ENCODE assay signal across 24 mouse cellular contexts in the genomic region with DNA sequence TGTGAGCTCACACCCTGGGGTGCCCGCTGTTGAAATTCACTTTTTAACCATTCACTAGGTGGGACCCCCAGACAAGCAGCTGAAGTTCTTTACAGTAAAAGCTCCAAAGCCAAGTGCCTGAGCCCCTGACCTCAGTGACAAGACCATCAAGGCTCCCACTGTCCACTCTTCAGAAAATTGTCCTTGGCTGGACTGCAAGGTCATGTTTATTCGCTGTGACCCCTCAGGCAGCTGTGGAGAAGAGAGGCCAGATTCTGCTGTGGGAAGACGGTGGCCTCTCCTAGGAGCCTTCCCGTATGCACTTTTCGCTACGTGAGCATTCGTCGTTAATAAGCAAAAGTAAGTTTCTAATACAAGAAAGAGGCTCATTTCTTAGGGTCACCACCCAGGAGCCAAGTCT.
DNase-seq lines count a peak whose midpoint lies in the region; ATAC-seq and TF ChIP-seq lines count a peak whose summit lies in the region.
"Had no signal": no experiment of that assay in that cellular context is flagged by ENCODE, and none has a peak within 500 bp of the region (broad histone marks: within the 10 kb centered on the region; RNA-seq: fewer than 3 reads in every experiment).

No protein-coding gene starts in this region.

- no peak overlapping the region for H3K4me2 ChIP-seq in kidney, postnatal 0 days (ENCODE audit: low read length)
- H3K4me2 ChIP-seq in kidney, embryonic 16.5 days (replicated peaks; ENCODE audit: low read depth, low read length), result no peak overlapping the region
- H3K4me2 ChIP-seq: embryonic facial prominence, embryonic 13.5 days; embryonic facial prominence, embryonic 15.5 days; forebrain, embryonic 12.5 days had no signal

- DNase-seq in kidney, postnatal 0 days (ENCODE audit: low spot score), result peak; percentile 34
- DNase-seq in kidney, adult 11 months, result no peak
- DNase-seq in kidney, postnatal 14 days, result peak; percentile 38
- DNase-seq in liver, adult 2 months (ENCODE audit: extremely low read depth, low read depth, low spot score), result peak; percentile 13
- DNase-seq in liver, result no peak
- peak; percentile 33 for DNase-seq in ovary, adult 18-20 months (ENCODE audit: low spot score)
- DNase-seq in ovary, postnatal 14 days (ENCODE audit: low spot score), result no peak
- DNase-seq: adrenal gland, adult 2 months; adrenal gland, postnatal 10 days; adrenal gland, postnatal 25 days; cerebellum, adult 11 months; cerebellum, adult 18-20 months; cerebellum, adult 8-10 months; cerebellum, adult 9-11 months; cerebellum, postnatal 14 days; cerebellum, postnatal 36 days; embryo, embryonic 11 days had no signal

- TF ChIP-seq CTCF in kidney, postnatal 0 days (IDR thresholded peaks at IDR 0.05; ENCODE audit: low read depth), result no peak
- TF ChIP-seq CTCF in liver, adult 2 months (IDR thresholded peaks at IDR 0.05; ENCODE audit: low read depth, low read length), result no peak

- 52% methylated on average over 8 of the region's 8 CpGs for WGBS in kidney, postnatal 0 days
- WGBS in kidney, embryonic 16.5 days, result 59% methylated on average over 8 of the region's 8 CpGs
- WGBS in liver, adult 2 months, result 65% methylated on average over 8 of the region's 8 CpGs

- H3K4me1 ChIP-seq in kidney, postnatal 0 days (replicated peaks; ENCODE audit: insufficient read depth, low read length), result no peaks in the 10 kb centered on the region
- H3K4me1 ChIP-seq in kidney, embryonic 16.5 days (ENCODE audit: insufficient read depth, low read length), result no peaks in the 10 kb centered on the region
- no peaks in the 10 kb centered on the region for H3K4me1 ChIP-seq in liver, adult 2 months (ENCODE audit: control insufficient read depth, insufficient read depth, low read length)
- H3K4me1 ChIP-seq: embryonic facial prominence, embryonic 13.5 days; embryonic facial prominence, embryonic 15.5 days had no signal

- no peaks in the 10 kb centered on the region for H3K9me3 ChIP-seq in kidney, postnatal 0 days (replicated peaks; ENCODE audit: low read length)
- H3K9me3 ChIP-seq in kidney, embryonic 16.5 days (ENCODE audit: low read length), result no peaks in the 10 kb centered on the region
- H3K9me3 ChIP-seq: embryonic facial prominence, embryonic 13.5 days; embryonic facial prominence, embryonic 15.5 days; forebrain, embryonic 10.5 days; forebrain, embryonic 12.5 days had no signal

- no peak overlapping the region for H3K4me3 ChIP-seq in kidney, postnatal 0 days (replicated peaks; ENCODE audit: low read depth, low read length)
- H3K4me3 ChIP-seq in kidney, embryonic 16.5 days (ENCODE audit: low read length), result no peak overlapping the region
- H3K4me3 ChIP-seq in liver, adult 2 months (ENCODE audit: insufficient read depth, low read depth, low read length), result no peak overlapping the region
- H3K4me3 ChIP-seq: embryonic facial prominence, embryonic 13.5 days; embryonic facial prominence, embryonic 15.5 days; erythroblast, embryonic 14.5 days; forebrain, embryonic 10.5 days; forebrain, embryonic 12.5 days had no signal

- no peaks in the 10 kb centered on the region for H3K79me2 ChIP-seq in liver, adult 2 months (ENCODE audit: control insufficient read depth, insufficient read depth, low read length)

- TF ChIP-seq POLR2A in liver, adult 2 months (IDR thresholded peaks at IDR 0.05; ENCODE audit: extremely low read depth, insufficient read depth, low read length), result no peak

- no peak overlapping the region for H3K9ac ChIP-seq in kidney, postnatal 0 days (ENCODE audit: low read depth, low read length)
- no peak overlapping the region for H3K9ac ChIP-seq in kidney, embryonic 16.5 days (replicated peaks; ENCODE audit: low read length)
- no peak overlapping the region for H3K9ac ChIP-seq in liver, adult 2 months (ENCODE audit: low read depth, low read length)
- H3K9ac ChIP-seq: embryonic facial prominence, embryonic 13.5 days; embryonic facial prominence, embryonic 15.5 days; forebrain, embryonic 12.5 days had no signal

- no peak for ATAC-seq in kidney, postnatal 0 days (replicated peaks; ENCODE audit: low FRiP score, low read depth)
- no peak for ATAC-seq in kidney, embryonic 16.5 days (ENCODE audit: low FRiP score, low TSS enrichment)
- ATAC-seq: forebrain, embryonic 14.5 days had no signal

- no peaks in the 10 kb centered on the region for H3K27me3 ChIP-seq in kidney, postnatal 0 days (ENCODE audit: insufficient read depth, low read length)
- no peaks in the 10 kb centered on the region for H3K27me3 ChIP-seq in kidney, embryonic 16.5 days (ENCODE audit: insufficient read depth, low read length)
- no peaks in the 10 kb centered on the region for H3K27me3 ChIP-seq in liver, adult 2 months (ENCODE audit: control insufficient read depth, insufficient read depth, low read length)
- H3K27me3 ChIP-seq: embryonic facial prominence, embryonic 15.5 days had no signal

- no peak overlapping the region for H3K27ac ChIP-seq in kidney, postnatal 0 days
- no peak overlapping the region for H3K27ac ChIP-seq in kidney, embryonic 16.5 days (ENCODE audit: low read length)
- H3K27ac ChIP-seq in liver, adult 2 months (replicated peaks; ENCODE audit: insufficient read depth, low read depth, low read length), result no peak overlapping the region
- H3K27ac ChIP-seq: embryonic facial prominence, embryonic 13.5 days; embryonic facial prominence, embryonic 15.5 days; forebrain, embryonic 10.5 days; forebrain, embryonic 12.5 days had no signal

- H3K36me3 ChIP-seq in kidney, postnatal 0 days (ENCODE audit: insufficient read depth, low read length), result no peaks in the 10 kb centered on the region
- no peaks in the 10 kb centered on the region for H3K36me3 ChIP-seq in kidney, embryonic 16.5 days (ENCODE audit: insufficient read depth, low read length)
- no peaks in the 10 kb centered on the region for H3K36me3 ChIP-seq in liver, adult 2 months (ENCODE audit: control insufficient read depth, insufficient read depth, low read length)
- H3K36me3 ChIP-seq: embryonic facial prominence, embryonic 13.5 days; embryonic facial prominence, embryonic 15.5 days; forebrain, embryonic 10.5 days; forebrain, embryonic 12.5 days had no signal

Comparison
In these comparisons a context has a peak if more than half of its experiments do, and no peak if none do; other contexts are left out.
1. DNase-seq: peak in kidney, postnatal 0 days (single experiment), kidney, postnatal 14 days (single experiment), liver, adult 2 months (single experiment) and ovary, adult 18-20 months (single experiment); none in kidney, adult 11 months (single experiment), liver (single experiment) and ovary, postnatal 14 days (single experiment).